Mouse (Mus musculus): ENCODE data around the gene Glycam1. TPM values are rescaled to one million over a fixed set of nuclear protein-coding genes. Genes with fewer than 3 reads are reported as not detected.

The Glycam1 gene
- polyA plus RNA-seq, 1 experiment from 2014 or later: not detected

DNA sequence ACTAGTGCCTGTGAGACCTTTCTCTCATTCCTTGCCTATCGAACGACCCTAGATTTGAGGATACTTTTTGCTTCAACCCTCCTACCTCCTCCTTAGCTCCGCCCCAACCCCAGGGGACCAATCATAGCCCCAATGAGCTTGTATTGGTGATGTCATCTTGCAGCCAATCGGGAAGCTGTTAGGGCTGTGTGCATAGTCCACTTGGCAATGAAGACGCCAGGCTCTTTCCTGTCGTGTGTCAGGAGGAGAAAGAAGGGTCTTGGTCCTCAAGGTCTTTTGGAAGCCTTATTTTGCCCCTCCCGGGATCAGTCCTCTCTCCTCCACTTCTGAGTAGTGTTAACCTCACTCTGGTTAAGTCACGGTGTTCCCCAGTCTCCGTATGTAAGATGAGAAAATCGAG is 50.8 kb downstream of the Glycam1 start:
- Histone ChIP-seq H3K27me3 (no peaks in the 10 kb centered on the region), H3K4me2 (peak overlapping the region; percentile 55), H3K27ac (peak overlapping the region; percentile 89), H3K9ac (peak overlapping the region; percentile 70), H3K36me3 (no peaks in the 10 kb centered on the region), H3K4me1 (replicated peaks) (peaks cover 77% of the 10 kb centered on the region), H3K9me3 (no peaks in the 10 kb centered on the region), H3K4me3 (peak overlapping the region; percentile 35)
- ATAC-seq (ENCODE audit: low FRiP score): peak; percentile 91
- 3% methylated on average over 10 of the region's 10 CpGs for WGBS

DNA sequence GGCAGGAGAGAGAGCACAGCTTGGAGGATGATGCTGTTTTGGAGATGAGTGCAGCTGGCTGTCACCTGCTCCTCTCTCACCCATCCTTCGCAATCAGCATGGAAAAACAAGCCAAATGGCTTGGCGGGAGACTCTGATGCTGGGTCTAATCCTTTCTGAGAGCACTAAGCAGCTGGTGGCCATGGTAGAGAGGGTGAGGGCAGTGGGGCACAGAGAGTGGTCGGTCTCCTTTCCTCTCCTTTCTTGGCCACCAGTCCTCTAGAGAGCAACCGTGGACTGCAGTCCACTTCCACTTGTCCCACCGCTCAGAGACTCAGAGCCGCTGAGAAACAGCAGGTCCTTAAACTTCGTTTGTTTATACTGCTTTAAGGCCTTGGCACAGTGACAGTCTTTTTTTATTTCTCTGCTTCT is 51.3 kb downstream of the Glycam1 start:
- peaks cover 76% of the 10 kb centered on the region for H3K4me1 ChIP-seq (replicated peaks)
- H3K36me3 ChIP-seq: no peaks in the 10 kb centered on the region
- WGBS: 8% methylated on average over 7 of the region's 7 CpGs
- H3K27ac ChIP-seq: peak overlapping the region; percentile 89
- ATAC-seq (ENCODE audit: low FRiP score): peak; percentile 46
- H3K27me3 ChIP-seq: no peaks in the 10 kb centered on the region
- peak overlapping the region; percentile 35; the same call in 1 of the 2 replicates for H3K4me3 ChIP-seq
- no peak overlapping the region for H3K9ac ChIP-seq
- H3K4me2 ChIP-seq: peak overlapping the region; percentile 55
- H3K9me3 ChIP-seq: no peaks in the 10 kb centered on the region

Other genes starting within 250 kb of the Glycam1 start
- gene Zfp385a, start 225.0 kb downstream of the Glycam1 start, polyA plus RNA-seq (2015; fragmentation: Nextera tagmentation; extraction: Ambion mirVana): 18.6 and 19.9 TPM in 2 replicates
- gene Itga5, start 198.3 kb downstream of the Glycam1 start, polyA plus RNA-seq (2015; fragmentation: Nextera tagmentation; extraction: Ambion mirVana): 8.6 and 8.9 TPM in 2 replicates
- gene Gtsf1, start 134.6 kb downstream of the Glycam1 start, polyA plus RNA-seq (2015; fragmentation: Nextera tagmentation; extraction: Ambion mirVana): not detected in 2 replicates
- gene Gtsf2, start 116.6 kb downstream of the Glycam1 start, polyA plus RNA-seq (2015; fragmentation: Nextera tagmentation; extraction: Ambion mirVana): not detected in 2 replicates
- gene Nckap1l, start 111.3 kb downstream of the Glycam1 start, polyA plus RNA-seq (2015; fragmentation: Nextera tagmentation; extraction: Ambion mirVana): 1.7 and 2.3 TPM in 2 replicates
- 81.6 and 84.0 TPM in 2 replicates for gene Pde1b, start 62.0 kb downstream of the Glycam1 start, polyA plus RNA-seq (2015; fragmentation: Nextera tagmentation; extraction: Ambion mirVana)
- 99.2 and 101 TPM in 2 replicates for gene Ppp1r1a, start 27.1 kb downstream of the Glycam1 start, polyA plus RNA-seq (2015; fragmentation: Nextera tagmentation; extraction: Ambion mirVana)
- not detected in 2 replicates for gene Mucl1, start 190.4 kb upstream of the Glycam1 start, polyA plus RNA-seq (2015; fragmentation: Nextera tagmentation; extraction: Ambion mirVana)

Data from hindbrain, embryonic 13.5 days (tissue).